Mouse (Mus musculus) megakaryocyte, embryonic 14.5 days (primary cell): ENCODE results near the gene Prkch. TPM values are rescaled to one million over a fixed set of nuclear protein-coding genes. Genes with fewer than 3 reads are reported as not detected.

ENCODE experiments used
- H3K27me3 ChIP-seq: replicated peaks from 2 replicates; pipeline ENCODE3; 2012; ENCODE audit warnings: inconsistent platforms
- H3K36me3 ChIP-seq: replicated peaks from 2 replicates; pipeline ENCODE3; 2012; ENCODE audit warnings: low read length, inconsistent platforms, mixed read lengths
- H3K4me1 ChIP-seq: 2 replicates; pipeline ENCODE4 v1.6.1; 2012; ENCODE audit warnings: inconsistent platforms
- H3K4me3 ChIP-seq: replicated peaks from 2 replicates; pipeline ENCODE3; 2012; ENCODE audit warnings: moderate library complexity, mild to moderate bottlenecking, inconsistent platforms
- H3K9me3 ChIP-seq: 2 replicates; pipeline ENCODE4 v1.6.1; 2012; ENCODE audit warnings: inconsistent platforms
- FLI1 ChIP-seq: IDR thresholded peaks from 2 replicates; pipeline ENCODE4 v1.6.1; 2012; ENCODE audit warnings: low read length, inconsistent platforms, mixed read lengths
- GATA1 ChIP-seq: IDR thresholded peaks from 3 replicates; pipeline ENCODE4 v1.6.1; 2012; ENCODE audit warnings: mixed read lengths, low read length, inconsistent platforms, borderline replicate concordance
- polyA plus RNA-seq: library from polyadenylated mRNA; stranded (reverse); fragments of >175 nt; gene quantifications from 2 replicates; pipeline ENCODE4 v1.2.3, GENCODE M21; 2012; ENCODE audit warnings: low replicate concordance; ENCODE audit not compliant: insufficient read depth

The Prkch gene
- polyA plus RNA-seq, 1 experiment, result 0.82 TPM

- TF ChIP-seq GATA1 (no peak), FLI1 (no peak)
- H3K4me3 ChIP-seq, result no peak overlapping the region
- H3K36me3 ChIP-seq, result no peaks in the 10 kb centered on the region
- 0 out of 2 replicates have a peak, but pooled peaks cover 2% of the 10 kb centered on the region for H3K9me3 ChIP-seq
- H3K27me3 ChIP-seq, result peaks cover 45% of the 10 kb centered on the region
- H3K4me1 ChIP-seq, result peaks cover 21% of the 10 kb centered on the region
Measured at GRCm38 (mm10) chr12:73578141-73578540, 6.5 kb upstream of the Prkch start.

DNA sequence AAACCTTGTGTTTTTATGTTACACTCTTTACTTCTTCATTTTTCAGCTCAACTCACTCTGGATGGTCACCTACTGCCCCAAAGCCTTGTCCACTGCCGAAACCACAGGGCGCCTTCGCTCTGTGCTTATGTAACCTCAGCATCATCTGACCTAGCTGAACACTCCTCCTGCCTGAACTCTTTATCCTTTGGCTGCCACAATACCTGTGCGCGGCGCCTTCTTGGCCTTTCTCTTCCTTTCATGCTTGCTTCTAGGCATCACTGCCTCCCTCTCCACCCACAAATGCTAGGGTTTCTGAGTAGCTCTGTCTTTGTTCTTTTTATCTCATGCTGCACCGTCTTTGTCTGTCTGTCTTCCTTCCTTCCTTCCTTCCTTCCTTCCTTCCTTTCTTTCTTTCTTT is 3.8 kb upstream of the Prkch start:
- H3K27me3 ChIP-seq, result peaks cover 66% of the 10 kb centered on the region

GRCm38 (mm10) chr12:73583318-73583717 is 1.3 kb upstream of the Prkch start:
- H3K4me1 ChIP-seq, result peaks cover 28% of the 10 kb centered on the region
- TF ChIP-seq GATA1 (no peak), FLI1 (no peak)
- no peak overlapping the region for H3K4me3 ChIP-seq
- H3K36me3 ChIP-seq, result no peaks in the 10 kb centered on the region
- H3K27me3 ChIP-seq, result peaks cover 67% of the 10 kb centered on the region
- no peaks in the 10 kb centered on the region for H3K9me3 ChIP-seq

More for the DNA sequence above, 3.8 kb upstream of the Prkch start:
- no peaks in the 10 kb centered on the region for H3K36me3 ChIP-seq
- peaks cover 30% of the 10 kb centered on the region for H3K4me1 ChIP-seq
- TF ChIP-seq FLI1, result no peak
- TF ChIP-seq GATA1, result no peak
- no peaks in the 10 kb centered on the region for H3K9me3 ChIP-seq
- no peak overlapping the region for H3K4me3 ChIP-seq

- Histone ChIP-seq H3K4me1 (peaks cover 28% of the 10 kb centered on the region), H3K36me3 (no peaks in the 10 kb centered on the region), H3K27me3 (peaks cover 66% of the 10 kb centered on the region), H3K9me3 (no peaks in the 10 kb centered on the region), H3K4me3 (peak overlapping the region; percentile 93)
- TF ChIP-seq FLI1 (no peak), GATA1 (no peak)
Measured at GRCm38 (mm10) chr12:73583813-73584609, 585 bp upstream of the Prkch start.

- H3K4me1 ChIP-seq, result peaks cover 28% of the 10 kb centered on the region
- H3K27me3 ChIP-seq, result peaks cover 54% of the 10 kb centered on the region
- TF ChIP-seq FLI1 (no peak), GATA1 (no peak)
- peak overlapping the region; percentile 93 for H3K4me3 ChIP-seq
- H3K36me3 ChIP-seq, result no peaks in the 10 kb centered on the region
- H3K9me3 ChIP-seq, result no peaks in the 10 kb centered on the region
Measured at GRCm38 (mm10) chr12:73585241-73585801, 725 bp downstream of the Prkch start.

GRCm38 (mm10) chr12:73585850-73586249 is 1.3 kb downstream of the Prkch start:
- Histone ChIP-seq H3K9me3 (no peaks in the 10 kb centered on the region), H3K27me3 (peaks cover 50% of the 10 kb centered on the region), H3K36me3 (no peaks in the 10 kb centered on the region), H3K4me3 (peak overlapping the region; percentile 93), H3K4me1 (peaks cover 28% of the 10 kb centered on the region)
- TF ChIP-seq GATA1 (no peak), FLI1 (no peak)

GRCm38 (mm10) chr12:73587262-73587661 is 2.7 kb downstream of the Prkch start:
- peaks cover 28% of the 10 kb centered on the region for H3K4me1 ChIP-seq
- H3K36me3 ChIP-seq, result no peaks in the 10 kb centered on the region
- TF ChIP-seq FLI1 (no peak), GATA1 (no peak)
- peaks cover 40% of the 10 kb centered on the region for H3K27me3 ChIP-seq
- no peaks in the 10 kb centered on the region for H3K9me3 ChIP-seq
- no peak overlapping the region for H3K4me3 ChIP-seq

DNA sequence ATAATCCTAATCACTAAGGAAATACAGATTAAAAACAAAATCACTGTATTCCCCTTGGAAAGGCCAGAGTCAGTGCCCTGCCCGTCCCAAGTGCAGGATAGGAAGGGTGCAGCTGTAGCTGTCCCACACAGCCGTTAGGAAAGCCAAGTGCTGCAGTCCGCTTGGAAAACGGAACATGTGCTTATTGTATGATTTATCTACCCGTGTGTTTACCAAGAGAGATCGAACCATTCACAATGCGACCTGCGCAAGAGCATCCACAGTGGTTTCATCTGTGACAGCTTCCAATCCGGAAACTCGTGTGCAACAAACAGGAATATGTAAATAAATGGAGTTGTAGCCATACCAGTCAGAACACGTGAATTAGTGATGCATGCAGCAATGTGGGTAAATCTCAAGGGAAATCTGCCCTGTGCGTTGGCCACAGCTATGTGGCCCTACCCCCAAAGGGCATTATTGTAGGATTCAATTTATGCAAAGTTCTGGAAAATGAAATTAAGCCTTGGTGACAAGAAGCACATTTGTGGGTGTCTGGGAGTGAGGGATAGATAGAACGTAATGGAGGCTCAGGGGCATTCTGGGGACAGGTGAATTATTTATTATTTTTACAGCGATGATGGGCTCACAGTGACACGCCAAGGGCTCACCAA is 6.2 kb downstream of the Prkch start:
- Histone ChIP-seq H3K4me3 (no peak overlapping the region), H3K36me3 (no peaks in the 10 kb centered on the region), H3K27me3 (peaks cover 16% of the 10 kb centered on the region), H3K4me1 (peaks cover 27% of the 10 kb centered on the region), H3K9me3 (no peaks in the 10 kb centered on the region)
- TF ChIP-seq FLI1 (no peak), GATA1 (no peak)

GRCm38 (mm10) chr12:73591625-73592024 is 7.0 kb downstream of the Prkch start:
- Histone ChIP-seq H3K9me3 (no peaks in the 10 kb centered on the region), H3K4me1 (peaks cover 22% of the 10 kb centered on the region), H3K27me3 (peaks cover 15% of the 10 kb centered on the region), H3K36me3 (no peaks in the 10 kb centered on the region), H3K4me3 (no peak overlapping the region)
- TF ChIP-seq GATA1 (no peak), FLI1 (no peak)
